Mouse (Mus musculus): ENCODE measurements around the gene Nmnat2.

The Nmnat2 gene

DNA sequence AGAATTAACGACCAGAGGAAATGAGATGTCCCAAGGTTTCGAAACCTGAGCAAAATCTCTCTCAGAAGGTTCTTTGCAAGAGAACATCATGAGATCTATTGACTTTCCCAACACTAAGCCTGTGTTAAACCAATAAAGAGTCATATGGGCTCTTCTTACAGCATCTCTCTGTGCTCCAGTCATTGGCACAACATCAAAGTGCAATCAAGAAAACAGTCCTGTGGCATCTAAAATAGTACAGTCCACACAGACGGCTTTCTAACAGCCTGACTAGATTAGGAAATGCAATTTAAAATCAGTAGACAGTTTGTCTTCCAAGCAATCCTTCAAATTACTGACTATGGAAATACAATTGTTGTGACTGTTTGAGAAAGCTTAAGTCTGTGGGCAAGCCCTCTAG is 32.2 kb downstream of the Nmnat2 start:
- no peak for DNase-seq (ENCODE audit: low spot score)

DNA sequence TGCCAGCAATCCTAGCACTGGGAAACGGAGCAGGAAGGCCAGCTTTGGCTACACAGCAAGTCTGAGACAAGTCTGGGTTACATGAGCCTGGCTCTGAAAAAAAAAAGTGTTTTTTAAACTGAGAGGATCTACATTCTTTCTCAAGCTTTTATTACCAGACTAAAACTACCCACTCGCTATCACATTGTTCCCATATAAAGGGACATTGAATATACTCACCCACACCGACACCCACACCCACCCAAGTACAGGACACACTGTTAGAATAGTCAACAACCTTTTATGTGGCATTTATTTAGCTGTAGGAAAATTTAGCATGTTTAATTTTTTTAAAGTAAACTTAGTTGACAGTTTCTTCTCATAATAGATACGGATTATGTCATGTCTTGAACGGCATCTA is 35.3 kb downstream of the Nmnat2 start:
- DNase-seq (ENCODE audit: low spot score), result no peak

DNA sequence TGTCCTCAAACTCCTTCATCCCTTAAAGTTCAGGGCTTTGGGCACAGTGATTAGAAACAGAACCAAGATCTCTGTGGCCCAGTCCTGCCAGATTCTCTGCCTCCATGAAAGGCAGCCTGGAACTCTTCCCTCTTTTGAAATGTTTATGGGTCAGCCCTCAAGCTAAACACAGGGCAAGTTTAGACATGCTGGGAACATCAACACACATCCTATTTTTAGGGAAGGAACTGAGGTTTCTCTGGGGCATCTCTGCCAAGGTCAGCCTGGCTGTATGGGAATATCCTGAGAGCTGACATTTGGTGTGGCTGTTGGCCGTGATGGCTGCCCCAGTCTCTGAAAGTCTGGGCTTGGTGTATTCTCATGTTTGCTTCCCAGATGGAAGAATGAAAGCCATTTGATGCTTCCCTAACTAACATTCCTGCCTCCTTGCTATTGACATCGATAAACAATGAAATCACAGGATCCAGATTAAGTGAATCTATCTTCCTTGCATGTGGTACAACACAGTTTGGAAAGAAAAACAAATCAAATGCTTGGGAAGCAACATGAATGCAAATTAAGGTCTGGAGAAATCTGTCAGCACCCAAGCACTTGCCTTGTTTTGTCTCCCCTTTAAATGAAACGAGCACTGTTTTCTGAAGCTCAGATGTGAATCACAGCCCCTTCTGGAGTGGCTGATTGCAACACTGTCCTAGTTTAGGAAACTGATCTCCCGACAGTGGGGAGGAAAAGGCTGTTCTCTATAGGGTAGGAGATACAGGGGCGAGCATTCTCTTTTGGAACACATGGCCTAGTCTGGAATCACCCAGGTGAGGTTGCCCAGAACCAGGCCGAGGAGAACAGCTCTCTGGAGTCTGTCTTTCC is 37.7 kb downstream of the Nmnat2 start:
- DNase-seq (ENCODE audit: low spot score), result no peak

DNA sequence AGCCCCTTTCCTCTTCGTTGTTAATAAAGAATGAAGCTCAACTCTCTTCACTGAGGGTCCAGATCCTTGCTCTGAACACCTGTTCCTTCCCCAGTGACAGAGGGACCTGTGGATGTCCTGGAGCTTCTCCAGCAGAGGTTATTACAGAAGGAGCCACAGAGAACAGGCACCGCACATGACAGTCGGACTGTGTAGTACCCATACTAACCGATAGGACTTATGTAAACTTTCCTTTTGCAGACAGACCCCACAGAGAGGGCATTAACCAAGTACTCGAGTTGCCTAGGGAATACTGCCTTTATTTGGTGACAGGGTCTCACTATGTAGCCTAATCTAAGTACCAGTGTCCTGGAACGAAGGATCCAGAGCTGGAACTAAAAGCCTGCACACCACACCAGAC is 39.0 kb downstream of the Nmnat2 start:
- no peak for DNase-seq (ENCODE audit: low spot score)

DNA sequence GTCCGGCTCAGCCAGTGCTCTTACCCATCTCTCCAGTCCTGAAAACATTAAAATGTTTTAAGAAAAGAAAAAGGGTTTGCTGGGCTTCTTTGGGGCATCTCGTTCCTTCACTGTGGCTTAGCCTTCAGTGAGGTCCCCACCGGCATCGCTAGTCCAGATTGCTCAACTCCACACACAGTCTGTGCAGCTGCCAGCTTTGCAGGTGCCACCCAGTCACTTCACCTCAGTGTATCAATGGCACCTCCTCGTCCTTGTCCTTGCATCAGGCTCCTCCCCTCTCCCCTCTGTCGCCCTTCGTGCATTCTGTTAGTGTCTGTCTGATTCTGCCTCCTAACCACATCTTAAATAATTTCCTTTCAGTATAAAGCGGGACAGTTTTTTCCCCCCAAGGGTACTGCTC is 45.2 kb downstream of the Nmnat2 start:
- no peak for DNase-seq (ENCODE audit: low spot score)

DNA sequence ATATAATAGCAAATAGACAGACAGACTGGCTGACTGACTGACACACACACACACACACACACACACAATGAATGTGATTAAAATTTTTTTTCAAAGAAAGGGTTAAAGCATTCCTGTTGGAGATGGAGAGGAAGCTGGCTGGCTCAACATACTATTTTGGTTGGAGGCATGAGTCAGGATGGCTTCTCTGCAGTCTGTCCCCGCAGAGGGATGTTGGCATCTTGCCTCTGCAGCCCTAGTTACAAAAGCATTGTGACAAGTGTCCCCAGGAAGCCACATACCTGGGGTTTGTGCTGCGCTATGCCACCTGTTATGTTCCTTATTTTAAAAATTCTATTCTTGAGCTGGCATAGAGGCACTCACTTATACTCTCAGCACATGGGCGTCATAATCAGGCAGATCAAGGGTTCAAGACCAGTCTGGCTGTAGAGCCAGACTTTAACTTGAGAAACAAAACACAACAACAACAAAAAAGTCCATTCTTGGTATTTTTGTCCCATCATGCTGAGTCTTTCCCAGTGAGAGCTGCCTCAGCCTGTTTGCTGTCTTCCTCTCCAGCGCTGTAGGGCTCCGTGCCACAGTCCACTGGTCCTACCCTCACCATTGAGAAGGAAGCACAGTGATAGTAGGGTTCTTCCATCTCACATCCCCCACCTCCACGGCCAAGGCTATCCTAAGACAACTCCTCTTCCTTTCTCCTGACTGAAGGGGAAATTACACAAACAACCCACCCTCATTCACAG is 45.9 kb downstream of the Nmnat2 start:
- no peak for DNase-seq (ENCODE audit: low spot score)

DNA sequence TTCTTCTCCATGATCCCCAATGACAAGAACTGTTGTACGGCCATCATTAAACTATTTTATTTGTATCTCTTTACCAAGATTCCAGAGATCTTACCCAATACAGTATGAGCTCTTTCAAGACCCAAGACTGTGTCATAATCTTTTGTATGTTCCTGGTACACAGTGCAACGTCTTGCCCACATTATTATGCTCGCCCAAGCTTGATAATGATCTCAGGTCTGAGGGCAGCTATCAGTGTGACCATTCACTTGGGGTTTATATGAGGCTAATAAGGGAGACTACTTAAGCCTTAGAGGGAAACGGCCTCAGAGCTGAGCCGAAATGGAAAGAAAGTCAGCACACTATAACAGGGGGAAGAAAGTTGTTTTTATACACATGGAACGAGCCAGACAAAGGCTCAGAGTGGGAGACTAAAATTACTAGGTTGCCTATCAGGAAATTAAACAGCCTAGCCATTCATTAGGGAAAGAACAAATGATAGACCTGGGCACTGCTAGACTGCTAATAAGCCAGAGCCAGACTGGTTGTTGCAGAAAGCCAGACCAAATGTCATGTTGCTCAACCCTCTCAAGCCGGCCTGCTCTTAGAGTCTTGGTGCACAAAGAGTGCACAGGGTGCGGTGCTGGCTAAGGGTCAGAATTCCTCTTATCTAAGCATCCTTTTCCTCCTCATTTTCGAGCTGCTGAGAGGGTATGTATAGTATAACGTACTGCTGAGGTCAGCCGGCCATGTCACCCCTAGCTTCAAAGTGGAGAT is 47.7 kb downstream of the Nmnat2 start:
- no peak for DNase-seq (ENCODE audit: low spot score)

DNA sequence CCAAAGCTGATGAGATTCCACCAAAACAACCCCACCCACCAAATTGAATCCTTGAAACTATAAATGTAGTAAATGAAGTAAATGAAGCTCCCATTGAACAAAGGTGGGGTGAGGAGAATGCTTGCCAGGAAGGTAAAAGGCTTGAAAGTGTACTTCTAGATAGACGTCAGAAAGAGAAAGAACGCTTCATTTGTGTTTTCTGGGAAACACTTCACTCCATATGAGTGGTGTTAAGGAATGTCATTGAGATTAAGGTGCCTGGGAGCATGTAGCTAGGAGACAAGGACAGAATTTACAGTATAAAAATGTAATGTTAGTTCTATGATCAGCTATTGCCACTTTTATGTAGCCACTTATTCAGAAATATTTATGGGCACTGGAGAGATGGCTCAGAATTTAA is 49.7 kb downstream of the Nmnat2 start:
- DNase-seq (ENCODE audit: low spot score), result no peak

DNA sequence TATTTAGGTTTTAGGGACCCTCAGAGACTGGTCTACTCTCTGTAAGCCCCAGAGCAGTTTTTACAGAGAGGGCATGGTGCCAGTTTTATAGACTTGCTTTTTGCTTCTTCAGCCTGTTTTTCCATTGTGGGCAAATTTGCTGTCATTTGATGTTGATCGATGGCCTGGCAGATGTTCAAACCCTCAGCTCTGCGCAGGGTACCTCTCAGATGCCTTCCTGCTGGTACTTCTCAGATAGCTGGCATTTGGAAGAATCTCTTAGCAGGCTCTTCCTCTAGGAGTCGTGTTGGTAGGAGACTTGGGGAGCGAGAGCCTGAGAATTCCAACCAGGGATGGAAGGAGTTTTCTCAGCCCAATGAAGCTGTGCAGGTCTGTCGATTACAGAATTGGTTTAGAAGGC is 51.3 kb downstream of the Nmnat2 start:
- no peak for DNase-seq (ENCODE audit: low spot score)

DNA sequence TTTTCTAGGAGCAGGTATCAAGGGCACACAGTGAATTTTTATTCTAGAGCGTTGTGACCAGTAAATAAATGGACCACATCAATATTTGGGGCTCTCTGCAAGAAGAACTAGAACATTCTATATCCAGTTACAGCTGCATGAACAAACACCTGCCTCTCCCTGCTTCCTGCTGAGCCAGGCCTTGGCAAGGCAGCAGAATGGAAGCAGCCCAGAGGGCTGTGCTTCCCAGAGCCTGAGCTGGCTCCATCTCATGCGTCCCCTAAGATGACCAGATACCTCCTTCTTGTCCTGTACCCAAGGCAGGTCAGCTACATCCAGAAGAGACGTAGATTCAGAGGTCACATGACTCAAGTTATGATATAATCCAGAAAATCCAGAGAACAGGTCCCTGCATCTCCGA is 52.0 kb downstream of the Nmnat2 start:
- no peak for DNase-seq (ENCODE audit: low spot score)

DNA sequence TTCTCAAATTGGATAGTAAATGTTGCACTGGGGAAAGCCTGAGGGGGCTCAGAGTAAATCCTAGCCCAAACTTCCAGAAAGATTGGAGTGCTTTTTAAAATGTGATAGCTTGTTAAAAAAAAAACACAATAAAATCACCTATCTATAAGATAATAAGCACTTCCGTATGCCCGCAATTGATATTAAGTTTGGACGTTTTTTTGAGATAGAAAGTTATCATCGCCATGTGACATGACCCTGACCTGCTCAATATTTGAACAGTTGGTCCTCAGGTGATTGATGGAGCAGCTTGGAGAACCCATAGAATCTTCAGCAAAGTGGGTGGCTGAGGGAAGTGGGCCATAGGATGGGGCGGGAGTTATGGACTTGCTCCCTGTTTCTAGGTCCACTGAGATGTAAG is 52.5 kb downstream of the Nmnat2 start:
- no peak for DNase-seq (ENCODE audit: low spot score)

DNA sequence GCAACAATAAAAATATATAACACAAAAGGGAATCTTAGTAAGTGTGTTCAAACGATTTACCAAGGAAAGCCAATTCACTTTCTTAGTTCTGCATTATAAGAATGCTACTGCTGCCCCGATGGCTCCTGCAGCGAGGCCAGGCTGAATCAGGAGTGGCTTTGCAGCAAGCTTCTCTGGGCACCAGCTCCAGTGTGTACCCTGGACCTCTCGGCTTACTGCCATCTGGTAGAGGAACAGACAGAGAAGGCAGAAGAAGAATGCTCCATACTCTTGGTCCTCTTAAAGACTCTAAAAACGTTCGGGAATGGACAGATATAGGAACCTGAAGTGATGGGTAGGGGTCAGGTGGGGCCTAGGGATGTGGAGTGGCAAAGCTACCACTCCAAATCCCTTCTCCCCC is 53.0 kb downstream of the Nmnat2 start:
- no peak for DNase-seq (ENCODE audit: low spot score)

DNA sequence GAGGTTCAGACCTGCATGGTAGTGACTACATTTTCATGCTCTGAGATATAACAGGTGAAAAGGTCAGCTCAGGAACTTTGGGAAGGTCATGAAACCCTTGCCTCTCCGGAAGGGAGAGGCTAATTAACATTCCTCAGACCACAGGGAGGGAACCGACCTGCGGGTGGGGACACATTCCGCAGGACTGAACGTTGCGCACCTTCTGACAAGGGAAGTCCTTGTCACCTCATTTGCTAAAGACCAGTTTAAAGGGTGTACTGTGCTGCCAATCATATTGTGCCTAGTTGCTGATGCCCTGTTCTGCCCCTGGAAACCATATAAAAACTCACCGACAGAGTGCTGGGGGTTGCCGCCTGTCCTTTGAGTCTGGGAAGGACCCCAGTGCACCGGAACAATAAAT is 54.5 kb downstream of the Nmnat2 start:
- no peak for DNase-seq (ENCODE audit: low spot score)

DNA sequence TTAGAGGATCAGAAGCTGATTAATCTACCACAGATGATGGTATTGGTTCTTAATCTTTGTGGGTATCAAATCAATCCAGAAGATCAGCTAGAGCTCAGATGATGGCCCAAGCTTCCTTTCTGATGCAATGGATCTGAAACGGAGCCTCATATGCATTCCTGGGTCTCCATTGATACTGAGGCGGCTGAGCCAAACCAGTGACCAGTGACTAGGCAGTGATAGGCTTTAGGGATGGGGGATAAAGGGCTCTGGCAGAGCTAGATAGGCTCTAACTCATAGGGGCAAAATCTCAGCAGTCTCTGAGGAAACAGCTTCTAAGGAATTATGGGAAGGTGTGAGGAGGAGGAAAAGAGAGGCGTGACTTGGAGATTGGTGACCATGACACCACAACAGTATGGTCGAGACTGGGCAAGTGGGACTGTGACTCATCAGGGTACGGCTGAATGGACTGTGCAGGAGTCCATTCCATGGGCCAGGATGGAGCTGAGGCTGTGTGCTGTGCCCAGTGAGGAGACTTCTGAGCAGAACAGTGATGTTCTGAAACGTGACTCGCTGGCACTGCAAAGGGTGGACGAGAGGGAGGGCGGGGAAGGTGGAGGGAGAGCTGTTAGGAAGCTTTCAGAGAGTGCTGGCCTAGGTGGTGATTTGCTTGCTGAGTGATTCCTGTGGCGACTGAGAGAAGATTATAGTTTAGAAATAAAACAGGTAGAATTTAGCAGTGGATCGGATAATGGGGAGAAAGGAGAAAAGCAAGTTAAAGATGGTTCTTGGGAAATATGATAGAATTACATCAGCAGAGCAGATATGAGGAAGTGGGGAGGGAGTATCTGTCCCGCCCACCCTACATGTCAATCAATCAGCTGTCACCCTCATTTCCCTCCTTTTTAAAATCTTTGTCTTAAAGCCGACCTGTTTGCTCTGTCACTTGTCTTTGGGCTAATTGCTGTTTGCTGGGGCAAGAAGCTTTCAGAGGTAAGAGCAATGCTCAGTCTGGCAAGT is 55.9 kb downstream of the Nmnat2 start:
- no peak for DNase-seq (ENCODE audit: low spot score)

DNA sequence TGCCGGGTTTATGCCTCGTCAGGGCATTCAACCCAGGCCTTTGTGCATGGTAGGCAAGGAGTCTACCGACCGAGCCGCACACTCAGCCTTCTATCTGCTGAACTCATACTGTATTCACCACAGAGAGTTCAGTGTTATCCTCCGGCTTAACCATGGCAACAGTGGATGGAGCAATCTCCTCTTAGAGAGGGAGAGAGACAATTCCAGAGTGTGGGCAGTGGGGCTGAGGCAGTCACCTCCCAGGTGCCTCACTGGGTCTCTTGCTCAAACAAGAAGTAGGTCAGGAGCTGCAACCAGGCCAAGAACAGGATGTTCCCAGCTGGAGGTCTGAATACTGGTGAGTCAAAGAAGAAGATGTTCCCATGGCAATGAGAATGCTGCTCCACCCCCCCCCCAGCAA is 56.8 kb downstream of the Nmnat2 start:
- DNase-seq (ENCODE audit: low spot score), result no peak

DNA sequence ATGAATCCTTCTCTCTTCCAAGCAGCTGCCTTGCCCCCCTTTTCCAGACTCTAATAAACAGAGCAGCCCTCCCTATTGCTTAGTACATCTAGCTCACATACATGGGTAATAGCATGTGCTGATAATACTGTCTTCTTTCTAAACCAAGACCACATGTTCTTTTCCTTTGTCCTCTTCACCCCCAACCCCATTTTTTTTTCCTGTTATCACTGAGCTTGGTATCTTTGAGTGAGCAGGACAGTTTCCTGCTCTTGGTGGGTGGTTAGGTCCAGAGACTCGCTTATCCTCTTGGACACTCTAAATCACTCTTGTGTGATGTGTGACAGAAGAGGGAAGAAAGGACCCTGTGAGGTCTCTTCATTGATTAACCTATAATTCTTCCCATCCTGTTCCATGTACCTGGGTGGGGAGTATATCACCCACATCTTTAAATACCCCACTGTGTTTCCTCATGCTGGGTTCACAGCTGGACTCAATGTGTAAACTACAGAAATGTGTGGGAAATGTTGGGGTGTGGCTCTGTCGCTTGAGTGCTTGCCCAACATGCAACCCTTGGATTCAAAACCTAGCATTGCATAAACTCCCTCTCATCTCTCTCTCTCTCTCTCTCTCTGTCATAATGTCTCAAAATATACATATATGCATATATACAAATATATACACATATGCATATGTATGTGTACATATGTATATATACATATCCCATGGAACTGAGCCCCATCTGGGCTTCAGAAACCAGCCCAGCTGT is 58.9 kb downstream of the Nmnat2 start:
- no peak for DNase-seq (ENCODE audit: low spot score)

DNA sequence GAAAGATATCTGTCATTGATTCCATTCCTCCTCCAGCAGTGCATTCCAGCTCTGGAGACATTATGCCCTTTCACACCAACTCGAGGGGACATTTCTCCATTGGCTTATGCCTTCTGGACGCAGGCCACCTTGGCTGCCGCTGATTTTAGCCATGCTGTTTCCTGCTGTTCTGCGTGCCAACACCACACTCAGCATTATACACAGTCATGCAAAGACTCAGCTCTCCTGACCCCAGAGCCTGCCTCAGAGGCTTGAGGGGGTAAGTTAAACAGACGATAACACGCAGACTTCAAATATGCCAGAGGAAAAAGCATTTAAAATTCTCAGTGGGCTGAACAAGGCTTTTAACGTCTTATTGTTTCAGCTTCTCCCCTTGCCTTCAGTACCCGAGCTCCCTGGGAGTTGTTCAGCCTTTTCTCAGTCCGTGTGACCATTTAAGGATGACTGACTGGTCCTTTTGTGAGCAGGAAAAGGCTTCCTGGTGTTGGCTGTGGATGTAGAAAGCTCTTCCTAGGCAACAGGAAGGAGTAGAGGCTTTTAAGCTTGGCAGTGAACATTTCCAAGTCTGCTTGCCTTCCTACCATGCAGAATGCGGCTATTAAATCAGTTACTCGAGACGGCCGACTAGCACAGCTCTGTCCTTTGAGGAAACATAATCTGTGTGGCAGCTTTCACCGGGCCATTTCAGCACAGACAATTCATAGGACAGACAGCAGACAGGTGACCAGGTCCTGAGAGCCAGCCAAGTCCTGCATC is 59.8 kb downstream of the Nmnat2 start:
- DNase-seq (ENCODE audit: low spot score), result no peak

DNA sequence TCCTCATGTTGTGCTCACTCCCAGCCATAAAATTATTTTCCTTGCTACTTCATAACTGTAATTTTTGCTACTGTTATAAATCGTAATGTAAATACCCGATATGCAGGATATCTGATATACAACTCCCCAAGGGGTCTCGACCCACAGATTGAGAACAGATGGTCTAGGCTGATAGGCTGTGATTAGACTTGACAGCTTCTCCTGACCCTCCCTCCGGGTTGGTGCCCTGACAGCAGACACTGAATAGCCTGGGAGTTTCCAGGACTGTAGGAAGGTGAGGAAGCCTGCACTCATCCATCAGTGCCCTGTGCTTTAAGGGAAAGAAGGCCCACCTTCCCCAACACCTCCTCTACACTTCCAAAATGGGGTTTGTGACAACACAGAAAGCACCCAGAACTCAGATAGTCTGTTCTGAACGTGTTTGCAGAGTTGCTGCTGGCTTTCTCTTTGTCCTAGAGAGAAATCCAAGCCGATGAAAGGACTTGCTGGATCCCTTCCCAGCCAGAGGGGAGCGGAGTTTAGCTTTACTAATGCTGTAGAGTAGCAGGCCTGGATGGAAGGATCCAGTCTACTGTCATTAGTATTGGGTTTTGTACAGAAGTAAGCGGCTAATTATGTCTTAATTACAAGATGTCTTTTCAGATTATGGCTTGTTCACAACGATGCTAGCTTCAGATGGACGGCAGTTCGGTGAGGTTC is 61.8 kb downstream of the Nmnat2 start:
- DNase-seq (ENCODE audit: low spot score), result no peak

DNA sequence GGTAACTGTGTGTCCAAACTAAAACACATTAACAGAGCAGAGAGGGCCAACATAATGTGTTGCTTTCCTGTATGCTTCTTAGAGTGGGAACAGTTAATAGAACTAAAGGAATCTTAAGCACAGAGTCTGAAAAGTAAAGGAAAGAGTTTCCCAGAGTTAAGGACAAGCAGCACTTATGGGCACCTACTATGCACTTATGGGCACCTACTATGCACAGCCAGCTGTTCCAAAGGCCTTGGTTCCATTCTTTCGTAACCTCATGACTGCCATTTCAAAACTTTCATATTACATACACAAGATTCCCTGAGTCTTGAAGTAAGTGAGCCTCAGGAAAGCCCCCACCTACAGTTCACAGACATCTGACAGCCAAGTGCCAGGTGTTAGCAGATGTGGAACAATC is 64.3 kb downstream of the Nmnat2 start:
- DNase-seq (ENCODE audit: low spot score), result no peak

DNA sequence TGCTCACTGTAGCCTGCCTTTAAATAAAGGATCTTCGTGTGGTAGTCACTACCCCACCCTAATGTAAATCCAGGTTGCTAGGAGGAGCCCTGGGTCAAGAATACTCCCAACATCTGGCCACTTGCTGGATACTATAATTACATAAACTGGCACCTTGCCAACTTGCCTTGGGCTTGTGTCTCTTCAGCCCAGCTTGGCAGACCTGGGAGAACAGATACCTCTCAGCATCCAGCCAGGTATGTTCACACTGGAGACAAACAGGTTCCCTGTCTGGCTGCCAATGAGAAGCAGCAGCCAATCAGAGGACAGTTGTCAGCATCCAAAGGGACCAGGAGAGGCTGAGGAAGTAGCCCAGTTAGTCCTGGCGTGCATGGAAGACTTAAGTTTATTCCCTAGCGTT is 64.8 kb downstream of the Nmnat2 start:
- no peak for DNase-seq (ENCODE audit: low spot score)
